Mouse (Mus musculus): ENCODE results near the gene Lsm4.

The Lsm4 gene

GRCm38 (mm10) chr8:70701048-70701981 lies 28.3 kb downstream of the Lsm4 start:
- peak in 1 of 2 experiments; percentile 48 for DNase-seq

DNA sequence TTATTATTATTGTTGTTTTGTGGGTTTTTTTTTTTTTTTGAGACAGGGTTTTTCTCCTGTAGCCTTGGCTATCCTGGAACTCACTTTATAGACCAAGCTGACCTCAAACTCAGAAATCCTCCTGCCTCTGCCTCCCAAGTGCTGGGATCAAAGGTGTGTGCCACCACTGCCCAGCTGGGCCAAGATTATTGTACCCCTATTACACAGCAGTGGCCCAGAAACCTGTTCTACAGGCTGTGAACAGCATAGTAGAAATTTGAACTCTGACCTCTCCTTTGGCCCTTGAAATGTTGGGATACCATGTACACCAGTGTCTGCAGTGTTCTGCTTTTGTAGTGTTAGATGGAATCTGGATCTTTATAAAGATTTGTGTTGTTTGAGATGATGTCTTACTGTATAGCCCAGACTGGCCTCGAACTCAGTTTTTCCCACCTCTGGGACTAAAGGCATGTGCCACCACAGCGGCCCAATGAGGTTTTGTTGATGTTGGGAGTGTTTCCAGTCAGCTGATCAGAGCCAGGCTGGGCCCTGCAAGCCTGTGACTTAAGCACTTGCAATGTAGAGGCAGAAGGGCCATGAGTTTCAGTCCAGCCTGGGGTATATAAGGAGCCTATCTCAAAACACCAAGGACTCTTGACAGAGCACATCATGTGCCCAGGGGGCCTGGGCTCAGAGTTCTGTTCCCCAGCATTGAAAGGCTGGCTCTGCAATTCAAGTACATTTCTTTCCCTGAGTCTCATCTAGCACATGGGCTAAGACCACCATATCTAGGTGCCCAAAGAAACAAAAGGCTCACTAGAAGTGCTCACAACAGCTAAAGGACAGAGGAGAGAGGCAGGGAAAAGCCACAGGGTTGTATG lies 29.2 kb downstream of the Lsm4 start:
- DNase-seq: peak in 1 of 2 experiments; percentile 50

DNA sequence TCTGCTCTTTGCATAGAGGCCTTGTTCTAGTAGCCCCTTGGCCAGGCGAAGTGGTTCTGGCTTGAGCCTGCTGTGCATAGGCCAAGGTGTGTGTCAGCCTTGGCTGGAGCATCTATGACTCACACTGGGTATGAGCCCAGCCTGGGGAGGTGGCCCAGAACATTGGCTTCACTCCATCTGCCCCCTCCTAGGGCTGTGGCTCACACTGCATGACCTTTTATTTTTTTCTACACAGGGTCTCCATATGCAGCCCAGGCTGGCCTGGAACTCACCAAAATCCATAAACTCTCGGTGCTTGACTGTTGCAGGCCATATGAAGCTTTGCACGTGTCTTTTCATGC lies 29.8 kb downstream of the Lsm4 start:
- peak; percentile 93 for DNase-seq

DNA sequence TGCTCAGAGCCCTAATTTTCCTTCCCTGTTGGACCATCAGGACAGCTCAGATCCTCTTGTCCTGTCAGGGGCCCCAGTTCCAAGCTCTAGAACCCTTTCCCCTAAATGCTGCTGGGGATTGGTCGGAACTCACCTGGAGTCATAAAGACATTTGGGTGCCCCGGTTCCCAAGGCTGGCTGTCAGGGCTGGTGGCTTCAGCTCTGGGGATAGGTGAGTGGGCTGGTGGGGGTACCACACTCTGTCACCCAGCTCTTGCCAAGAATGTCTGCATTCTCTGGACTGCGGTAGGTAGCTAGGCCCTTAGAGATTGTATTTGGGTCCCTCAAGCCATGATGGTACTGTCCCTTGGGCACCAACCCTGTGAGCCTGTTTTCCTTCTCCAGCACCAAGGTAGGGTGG lies 30.2 kb downstream of the Lsm4 start, which contains the start of gene Iqcn:
TSS of gene Iqcn (plus strand) at position 171 of the 400 bp plus-strand sequence.
- no peak for DNase-seq

DNA sequence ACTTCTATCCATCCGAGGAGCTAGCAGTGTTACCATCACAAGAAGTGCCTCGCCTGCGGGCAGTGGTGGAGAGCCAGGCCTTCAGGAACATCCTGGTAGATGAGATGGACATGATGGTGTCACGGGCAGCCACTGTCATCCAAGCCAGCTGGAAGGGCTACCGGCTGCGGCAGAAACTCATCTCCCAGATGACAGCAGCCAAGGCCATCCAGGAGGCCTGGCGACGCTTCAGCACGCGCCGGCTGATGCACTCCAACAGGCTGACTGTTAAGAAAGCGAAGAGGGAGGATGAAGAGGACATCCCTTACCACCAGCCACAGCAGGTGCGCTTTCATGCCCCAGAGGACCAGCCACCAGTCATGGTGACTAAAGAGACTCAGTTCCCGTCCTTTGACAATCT lies 35.2 kb downstream of the Lsm4 start:
- peak in 1 of 2 experiments; percentile 44 for DNase-seq

- no peak for DNase-seq
These were observed 36.7 kb downstream of the Lsm4 start for GRCm38 (mm10) chr8:70709794-70710193.

DNA sequence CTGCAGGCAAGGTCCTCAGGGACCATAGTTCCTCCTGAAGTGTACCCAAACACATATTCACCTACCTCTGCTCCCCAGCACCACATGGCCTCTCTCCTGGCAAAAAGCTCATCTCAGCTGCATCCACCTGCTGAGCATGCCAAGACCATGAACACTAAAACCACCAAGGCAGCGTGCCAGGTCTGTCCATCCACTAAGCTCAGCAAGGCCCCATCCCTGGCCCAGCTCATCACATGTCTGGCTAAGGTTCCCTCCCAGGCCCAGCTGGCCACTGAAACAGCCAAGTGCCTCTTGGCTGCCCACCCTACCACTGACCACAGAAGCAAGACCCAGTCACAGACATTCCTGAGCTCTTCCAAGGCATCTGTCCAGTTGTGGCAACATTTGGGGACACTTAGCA lies 37.2 kb downstream of the Lsm4 start:
- peak; percentile 53 to 70 for DNase-seq

- peak in 1 of 2 experiments; percentile 25 for DNase-seq
These were observed 38.0 kb downstream of the Lsm4 start for GRCm38 (mm10) chr8:70711041-70711440.

DNA sequence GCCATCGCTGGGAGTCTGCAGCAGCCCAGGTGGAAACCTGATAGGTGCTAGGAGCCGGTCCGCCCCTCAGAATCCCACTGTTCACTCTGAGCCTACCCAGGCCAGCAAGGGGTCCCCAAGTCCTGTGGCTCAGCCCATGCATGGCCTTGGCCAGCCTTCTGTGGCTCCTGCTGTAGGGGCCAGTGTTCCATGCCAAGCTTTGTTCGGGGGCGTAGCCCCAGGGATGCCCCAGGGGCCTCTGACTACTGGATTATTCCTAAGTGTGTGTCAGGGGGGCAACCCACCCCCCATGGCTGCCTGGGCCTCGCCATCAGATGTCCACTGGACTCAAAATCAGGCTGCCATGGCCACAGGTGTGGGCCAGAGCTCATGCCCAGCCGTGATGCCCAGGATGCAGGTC lies 40.9 kb downstream of the Lsm4 start:
- peak in 1 of 2 experiments; percentile 7 for DNase-seq

- no peak for DNase-seq
These were observed 42.0 kb downstream of the Lsm4 start for GRCm38 (mm10) chr8:70715086-70715485.

DNA sequence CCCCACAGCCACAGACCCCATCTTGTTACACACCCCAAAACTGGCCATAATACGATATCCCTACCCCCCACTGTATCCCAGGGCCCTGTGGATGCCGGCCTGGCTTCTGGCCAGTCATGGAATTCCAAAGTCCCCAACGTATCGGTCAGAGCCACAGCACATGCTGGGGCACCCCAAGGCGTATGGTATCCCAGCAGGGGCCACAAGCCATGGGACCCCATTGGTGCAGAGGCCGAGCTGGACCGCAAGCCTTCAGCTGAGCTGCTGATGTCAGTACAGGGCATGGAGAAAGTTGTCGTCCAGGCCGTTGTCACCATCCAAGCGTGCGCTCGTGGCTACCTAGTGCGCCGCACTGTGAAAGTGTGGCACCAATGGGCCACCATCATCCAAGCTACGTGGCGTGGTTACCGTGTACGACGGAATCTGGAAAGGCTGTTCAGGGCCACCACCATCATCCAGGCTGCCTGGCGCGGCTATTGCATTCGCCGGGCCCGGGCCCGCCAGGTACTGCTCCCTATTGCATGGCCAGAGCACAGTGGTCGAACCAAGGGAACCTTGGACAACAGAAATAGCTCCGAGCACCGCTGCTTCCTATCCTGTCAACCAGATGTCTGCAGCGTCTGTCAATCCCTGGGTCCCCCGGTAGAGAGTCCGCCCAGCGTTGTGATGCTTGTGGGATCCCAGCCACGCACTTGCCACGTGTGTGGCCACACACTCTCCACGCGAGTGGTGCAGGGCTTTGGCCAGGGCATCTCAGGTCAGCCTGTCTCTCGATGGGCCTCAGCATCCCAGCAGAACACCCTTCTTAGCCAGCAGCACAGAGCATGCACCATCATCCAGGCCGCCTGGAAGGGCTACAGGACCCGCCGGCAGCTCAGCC lies 43.7 kb downstream of the Lsm4 start:
- DNase-seq: peak in 1 of 2 experiments; percentile 9

DNA sequence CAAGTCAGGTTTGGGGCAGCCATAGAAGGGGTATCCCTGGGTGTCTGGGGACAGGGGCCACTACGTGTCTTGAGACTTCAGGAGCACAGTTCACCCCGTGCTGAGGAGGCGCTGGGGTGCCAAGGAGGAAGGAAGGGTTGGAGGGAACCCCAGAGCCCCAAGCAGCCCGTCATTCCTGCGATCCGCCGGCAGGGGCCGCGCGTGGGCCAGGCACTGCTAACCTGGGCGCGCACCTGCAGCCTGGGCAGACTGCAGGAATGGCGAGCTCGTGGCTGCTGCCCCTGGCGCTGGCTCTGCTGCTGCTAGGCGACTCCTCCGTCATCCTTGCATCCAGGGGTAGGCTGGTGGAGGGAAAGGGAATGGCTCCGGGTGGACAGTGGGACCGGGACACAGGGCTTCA lies 45.2 kb downstream of the Lsm4 start, which contains the start of gene Gm3336:
TSS of gene Gm3336 (plus strand) at position 247 of the 400 bp plus-strand sequence.
- peak; percentile 85 to 90 for DNase-seq

- DNase-seq: peak in 1 of 2 experiments; percentile 18
These were observed 46.8 kb downstream of the Lsm4 start for GRCm38 (mm10) chr8:70719796-70720270.

DNA sequence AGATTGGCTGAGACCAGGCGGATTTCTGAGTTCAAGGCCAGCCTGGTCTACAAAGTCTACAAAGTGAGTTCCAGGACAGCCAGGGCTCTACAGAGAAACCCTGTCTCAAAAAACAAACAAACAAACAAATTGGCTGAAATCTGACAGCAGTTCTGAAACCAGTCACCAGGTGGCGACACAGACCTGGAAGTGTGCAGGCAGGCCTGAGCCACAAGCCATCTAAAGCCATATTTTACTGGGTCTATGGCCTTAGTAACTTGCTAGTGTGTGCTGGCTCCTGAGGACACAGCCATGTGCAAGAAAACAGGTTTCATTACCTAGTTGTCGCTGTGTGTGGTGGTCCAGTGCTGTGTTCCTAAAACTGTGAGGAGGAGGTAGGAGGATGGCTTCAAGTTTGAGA lies 47.7 kb downstream of the Lsm4 start:
- peak; percentile 91 for DNase-seq

DNA sequence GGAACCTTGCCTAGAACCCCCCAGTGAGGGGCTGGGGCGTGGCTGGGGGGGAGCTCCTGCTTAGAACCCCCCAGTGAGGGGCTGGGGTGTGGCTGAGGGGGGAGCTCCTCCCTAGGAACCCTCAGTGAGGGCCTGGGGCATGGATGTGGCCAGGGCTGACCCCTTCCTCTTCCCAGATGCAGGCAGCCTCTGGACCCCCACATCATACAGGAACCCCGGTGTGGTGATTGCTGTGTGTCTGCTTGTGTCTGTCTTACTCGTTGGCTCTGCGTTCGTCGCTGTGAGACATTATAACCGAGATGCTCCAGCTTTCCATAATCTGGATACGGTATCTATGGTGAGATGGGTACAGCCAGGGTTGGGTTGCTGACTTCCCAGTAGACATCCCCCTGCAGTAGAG lies 48.6 kb downstream of the Lsm4 start:
- DNase-seq: peak in 1 of 2 experiments; percentile 8

GRCm38 (mm10) chr8:70723486-70724210 lies 50.6 kb downstream of the Lsm4 start, which contains the start of gene Pde4c:
Pde4c (plus strand) TSS chr8:70723720.
- peak in 1 of 2 experiments; percentile 1 for DNase-seq

GRCm38 (mm10) chr8:70724216-70724615 lies 51.2 kb downstream of the Lsm4 start:
- peak in 1 of 2 experiments; percentile 2 for DNase-seq

DNA sequence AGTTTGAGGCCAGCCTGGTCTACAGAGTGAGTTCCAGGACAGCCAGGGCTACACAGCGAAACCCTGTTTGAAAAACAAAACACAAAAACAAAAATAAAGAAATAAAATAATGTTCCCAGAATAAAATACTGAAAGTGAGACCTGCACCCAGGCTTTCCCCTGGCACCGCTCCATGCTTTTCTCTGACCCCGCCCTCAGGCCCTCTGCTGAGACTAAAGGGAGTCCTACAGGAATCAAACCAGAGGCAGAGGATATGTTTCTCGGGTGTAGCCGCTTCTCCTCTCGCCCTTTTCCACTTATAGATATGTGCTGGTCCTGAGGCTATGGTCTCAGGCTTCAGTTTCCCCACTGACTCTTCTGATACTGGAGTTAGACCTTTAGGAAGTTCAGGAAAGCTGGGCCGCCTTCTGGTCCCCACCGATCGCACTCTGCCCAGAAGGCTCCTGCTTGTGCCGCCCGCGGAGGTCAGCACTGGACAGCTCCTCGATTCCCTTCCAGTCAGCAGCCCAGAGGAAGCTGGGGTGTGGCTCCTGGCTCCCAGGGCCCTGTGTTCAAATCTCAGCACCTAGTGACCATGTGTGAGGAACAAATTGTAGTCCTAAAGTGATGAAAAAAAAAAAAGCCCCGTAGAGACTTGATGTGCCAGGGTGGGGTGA lies 52.9 kb downstream of the Lsm4 start:
- peak in 1 of 2 experiments; percentile 4 for DNase-seq

DNA sequence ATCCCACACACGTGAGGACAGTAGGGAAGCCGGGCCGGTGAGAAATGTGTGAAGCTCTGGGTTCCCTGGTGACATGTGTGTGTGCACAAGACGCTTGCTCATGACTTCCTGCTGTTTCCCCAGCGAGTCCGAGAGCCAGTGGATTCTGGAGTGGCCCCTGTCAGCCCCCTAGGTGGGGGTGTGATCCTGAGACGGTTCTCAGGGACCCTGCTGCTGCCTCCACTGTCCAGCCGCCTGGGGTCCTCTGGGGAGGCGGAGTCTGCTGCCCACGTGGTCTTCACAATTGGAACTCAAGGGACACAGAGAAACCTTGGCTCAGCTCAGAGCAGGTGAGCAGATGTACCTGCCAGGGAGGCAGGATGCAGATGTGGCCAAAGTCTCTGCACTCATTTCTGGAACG lies 53.7 kb downstream of the Lsm4 start:
- peak in 1 of 2 experiments; percentile 1 for DNase-seq

All from cerebellum, postnatal 25 days (tissue).